Mouse (Mus musculus) G1E (cell line): ENCODE measurements around the gene Nutm1. TPM values are rescaled to one million over a fixed set of nuclear protein-coding genes. Genes with fewer than 3 reads are reported as not detected.

Experiments
- ATAC-seq: 2 replicates; pipeline ENCODE4 v1.8.0; 2016; ENCODE audit warnings: mild to moderate bottlenecking; ENCODE audit not compliant: insufficient number of reproducible peaks, poor library complexity, low FRiP score, severe bottlenecking; ENCODE audit errors: extremely low read depth
- DNase-seq: peaks from one replicate; pipeline ENCODE4 v3.0.0; 2012; ENCODE audit warnings: low spot score
- H3K27me3 ChIP-seq: 2 replicates; pipeline ENCODE4 v1.6.1; 2012; ENCODE audit warnings: mild to moderate bottlenecking, low read length, inconsistent platforms; ENCODE audit not compliant: insufficient read depth
- H3K36me3 ChIP-seq: replicated peaks from 2 replicates; pipeline ENCODE3; 2012; ENCODE audit warnings: mild to moderate bottlenecking, inconsistent platforms
- H3K4me1 ChIP-seq: 2 replicates; pipeline ENCODE4 v1.6.1; 2012; ENCODE audit warnings: low read depth, low read length, inconsistent platforms, mixed read lengths; ENCODE audit not compliant: insufficient read depth
- H3K4me3 ChIP-seq: 2 replicates; pipeline ENCODE4 v1.5.1; 2012; ENCODE audit warnings: low read depth, mild to moderate bottlenecking, inconsistent platforms, low read length, moderate library complexity, mixed read lengths
- H3K9me3 ChIP-seq: replicated peaks from 2 replicates; pipeline ENCODE4 v1.6.1; 2012; ENCODE audit warnings: inconsistent platforms
- CTCF ChIP-seq: IDR thresholded peaks from 2 replicates; pipeline ENCODE4 v1.5.1; 2012; ENCODE audit warnings: low read depth, low read length, inconsistent platforms, mixed read lengths
- GATA1 ChIP-seq: IDR thresholded peaks from 2 replicates; pipeline ENCODE4 v1.6.1; 2012; ENCODE audit warnings: borderline replicate concordance, low read length, inconsistent platforms, mixed read lengths
- GATA2 ChIP-seq: IDR thresholded peaks from 2 replicates; pipeline ENCODE4 v1.6.1; 2012; ENCODE audit warnings: low read depth, low read length, inconsistent platforms, borderline replicate concordance
- POLR2AphosphoS5 ChIP-seq: IDR thresholded peaks from 2 replicates; pipeline ENCODE4 v1.6.1; 2012; ENCODE audit warnings: low read depth, low read length, inconsistent platforms; ENCODE audit not compliant: insufficient replicate concordance
- TAL1 ChIP-seq: conservative IDR thresholded peaks from 2 replicates; pipeline ENCODE4 v1.6.1; 2012; ENCODE audit warnings: low read depth, low read length, inconsistent platforms, mixed read lengths
- polyA plus RNA-seq: library from polyadenylated mRNA; stranded (reverse); fragments of >175 nt; gene quantifications from 2 replicates; pipeline ENCODE4 v1.2.3, GENCODE M21; 2012
- total RNA-seq, 2 experiments: library from RNA; stranded (forward) in 1 of 2; stranded (reverse) in 1 of 2; fragments of 200-1000 nt in 1 of 2; fragments of >200 nt in 1 of 2; fragmentation: Nextera tagmentation in 1 of 2; gene quantifications; 2 replicates each; pipeline ENCODE4 v1.2.3; 2014 to 2017

The Nutm1 gene
- total RNA-seq (2014; fragmentation: Nextera tagmentation) (not detected in 2 replicates), total RNA-seq (2017) (0.11 and 0.17 TPM in 2 replicates), polyA plus RNA-seq (0.04 TPM in 1 of 2 replicates, not detected in the other)

DNA sequence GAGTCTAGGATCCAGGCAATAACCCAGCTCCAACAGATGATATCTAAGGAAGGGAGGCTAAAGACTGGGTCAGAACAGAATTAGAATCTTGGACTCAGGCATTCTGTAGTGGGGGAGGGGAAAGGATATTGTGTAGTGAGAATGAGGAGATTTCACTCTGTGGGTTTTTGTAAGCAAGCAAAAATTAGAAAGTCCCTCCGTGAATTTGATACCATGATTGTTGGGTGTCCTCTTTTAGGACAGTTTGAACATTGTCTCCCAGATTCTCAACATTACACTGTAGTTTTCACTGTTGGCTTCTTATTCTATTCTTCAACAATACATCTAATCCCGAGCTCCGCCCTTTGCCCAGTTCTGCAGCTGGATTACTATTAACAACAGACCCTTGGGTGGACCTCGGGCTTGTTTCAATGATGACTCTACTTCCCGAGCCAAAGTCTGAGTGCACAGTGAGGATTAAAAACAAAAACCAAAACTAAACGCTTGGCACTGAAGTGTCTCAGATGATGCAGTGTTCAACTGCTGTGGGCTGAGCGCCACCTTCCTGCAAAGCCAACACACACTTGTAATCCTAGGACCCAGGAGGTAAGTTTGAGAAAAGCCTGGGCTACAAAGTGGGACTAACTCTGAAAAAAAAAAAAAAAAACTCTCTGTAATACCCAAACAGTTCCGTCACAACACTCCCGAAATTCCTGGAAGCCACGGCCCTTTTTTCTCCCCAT, at the start of gene Nutm1:
Gene Nutm1, minus strand, starts transcription at position 51 of the 722 bp plus-strand sequence.
- peaks cover 3% of the 10 kb centered on the region for H3K27me3 ChIP-seq
- DNase-seq (no peak), ATAC-seq (no peak)
- TF ChIP-seq GATA1 (no peak), TAL1 (no peak), CTCF (no peak), POLR2AphosphoS5 (no peak), GATA2 (no peak)
- peaks cover 14% of the 10 kb centered on the region for H3K36me3 ChIP-seq
- H3K9me3 ChIP-seq: no peaks in the 10 kb centered on the region
- H3K4me3 ChIP-seq: no peak within 1 kb of the TSS
- peaks cover 13% of the 10 kb centered on the region for H3K4me1 ChIP-seq

DNA sequence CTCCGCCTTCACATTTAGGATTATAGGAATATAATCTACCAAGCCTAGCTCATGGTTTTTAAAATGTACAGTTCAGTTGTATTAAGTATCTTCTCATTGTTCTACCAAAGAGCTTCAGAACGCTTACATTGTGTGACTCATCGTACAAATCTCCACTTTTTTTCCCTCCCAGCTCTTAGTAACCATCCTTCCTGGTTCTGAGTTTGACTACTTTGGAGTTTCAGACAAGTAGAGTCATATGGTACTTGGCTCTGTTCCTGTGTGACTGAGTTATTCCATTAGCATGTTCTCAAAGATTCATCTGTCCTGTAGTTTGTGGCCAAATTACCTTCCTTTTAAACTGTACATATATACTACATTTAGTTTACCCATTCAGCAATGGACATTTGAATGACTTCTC, 49.6 kb upstream of the Nutm1 start:
- Histone ChIP-seq H3K27me3 (no peaks in the 10 kb centered on the region), H3K4me3 (no peak overlapping the region), H3K9me3 (no peaks in the 10 kb centered on the region), H3K36me3 (no peaks in the 10 kb centered on the region), H3K4me1 (no peaks in the 10 kb centered on the region; the same call in 1 of the 2 replicates)
- TF ChIP-seq POLR2AphosphoS5 (no peak), TAL1 (no peak)
- no peak for DNase-seq
- no peak for ATAC-seq

DNA sequence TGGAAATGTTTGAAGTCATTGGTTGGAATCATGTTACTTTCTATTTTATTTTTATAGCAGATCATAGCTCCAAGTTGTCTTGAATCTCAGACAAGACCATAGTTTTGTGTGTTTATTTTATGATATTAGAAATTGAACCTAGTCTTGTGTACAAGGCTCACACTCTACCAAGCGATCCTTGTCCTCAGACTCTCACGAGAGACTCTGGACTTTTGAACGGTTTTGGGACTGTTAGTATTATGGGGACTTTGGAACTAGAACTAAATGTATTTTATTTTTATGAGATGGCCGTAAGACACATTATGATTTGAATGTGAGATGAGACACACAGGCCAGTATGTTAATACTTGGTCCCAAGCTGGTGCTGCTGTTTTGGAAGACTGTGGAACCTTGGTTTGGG, 39.1 kb upstream of the Nutm1 start:
- DNase-seq (no peak), ATAC-seq (no peak)
- TF ChIP-seq CTCF: no peak
- TF ChIP-seq TAL1: no peak
- TF ChIP-seq GATA1: no peak
- TF ChIP-seq GATA2: no peak
- TF ChIP-seq POLR2AphosphoS5: no peak
- Histone ChIP-seq H3K27me3 (no peaks in the 10 kb centered on the region), H3K9me3 (no peaks in the 10 kb centered on the region), H3K4me1 (no peaks in the 10 kb centered on the region), H3K36me3 (peaks cover 2% of the 10 kb centered on the region), H3K4me3 (no peak overlapping the region)

DNA sequence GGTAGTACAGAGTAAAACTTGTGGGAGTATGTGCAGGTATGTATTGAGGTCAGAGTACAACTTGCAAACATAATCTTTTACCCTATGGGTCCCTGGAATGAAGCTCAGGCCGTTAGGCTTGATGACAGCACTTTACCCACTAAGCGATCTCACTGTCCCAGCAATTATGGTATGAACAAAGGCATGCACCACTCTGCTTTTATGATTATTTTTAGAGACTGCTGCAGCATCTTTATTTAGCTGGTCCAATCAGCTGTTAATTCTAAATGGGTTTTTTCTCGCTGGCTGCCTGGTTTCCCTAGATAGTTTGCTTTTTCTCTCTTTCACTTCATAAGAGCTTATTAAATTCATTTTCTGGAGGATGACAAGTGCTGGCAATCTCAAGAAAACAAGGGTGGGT, 37.1 kb upstream of the Nutm1 start:
- H3K36me3 ChIP-seq: peaks cover 2% of the 10 kb centered on the region
- no peaks in the 10 kb centered on the region for H3K27me3 ChIP-seq

DNA sequence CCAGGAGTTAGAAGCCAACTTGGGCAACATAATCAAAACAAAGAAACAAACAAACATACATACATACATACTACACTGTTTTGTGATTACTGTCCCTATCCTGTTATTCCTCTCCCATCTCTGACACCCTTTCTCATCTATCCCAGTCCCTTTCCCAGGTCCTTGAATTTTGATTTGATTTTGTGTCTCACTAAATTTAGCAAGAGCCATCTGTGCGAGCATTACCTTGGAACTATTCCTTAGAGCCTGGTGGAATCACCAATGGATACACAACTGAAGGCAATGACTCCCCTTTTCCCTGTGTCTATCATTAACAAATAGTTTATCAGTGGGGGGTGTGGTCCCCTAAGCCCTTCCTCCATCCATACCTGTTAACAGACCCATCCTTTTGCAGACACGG, 33.7 kb upstream of the Nutm1 start:
- no peaks in the 10 kb centered on the region for H3K4me1 ChIP-seq
- no peak for DNase-seq
- peaks cover 2% of the 10 kb centered on the region for H3K36me3 ChIP-seq
- no peaks in the 10 kb centered on the region for H3K9me3 ChIP-seq
- no peak overlapping the region for H3K4me3 ChIP-seq
- H3K27me3 ChIP-seq: no peaks in the 10 kb centered on the region
- TF ChIP-seq TAL1 (no peak), CTCF (no peak), POLR2AphosphoS5 (no peak), GATA2 (no peak), GATA1 (no peak)
- no peak for ATAC-seq

More for the DNA sequence above, 37.1 kb upstream of the Nutm1 start:
- Histone ChIP-seq H3K9me3 (no peaks in the 10 kb centered on the region), H3K4me3 (no peak overlapping the region), H3K4me1 (no peaks in the 10 kb centered on the region)
- TF ChIP-seq GATA2 (no peak), POLR2AphosphoS5 (no peak), GATA1 (no peak)
- DNase-seq (no peak), ATAC-seq (no peak)

DNA sequence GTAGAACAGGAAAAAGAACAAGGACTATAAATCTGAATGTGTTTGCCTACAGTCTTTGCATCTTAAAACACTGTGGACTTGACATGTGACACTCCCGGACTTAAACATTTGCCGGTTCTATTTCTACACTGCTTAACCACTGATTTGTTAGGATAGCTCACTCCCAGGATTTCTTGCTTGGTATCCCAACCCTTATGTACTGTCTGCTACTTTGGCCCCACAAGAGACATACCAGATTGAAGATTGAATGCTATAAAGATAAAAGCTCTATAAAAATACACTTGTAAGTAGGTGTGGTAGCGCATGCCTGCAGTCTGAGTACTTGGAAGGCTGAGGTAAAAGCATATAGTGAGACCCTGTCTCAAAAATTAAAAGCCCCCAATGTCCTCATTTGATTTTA, 30.4 kb upstream of the Nutm1 start:
- ATAC-seq (no peak), DNase-seq (no peak)
- TF ChIP-seq GATA2 (no peak), TAL1 (no peak), POLR2AphosphoS5 (no peak), CTCF (no peak), GATA1 (no peak)
- Histone ChIP-seq H3K36me3 (no peaks in the 10 kb centered on the region), H3K4me3 (no peak overlapping the region), H3K4me1 (peaks cover 4% of the 10 kb centered on the region), H3K9me3 (no peaks in the 10 kb centered on the region), H3K27me3 (no peaks in the 10 kb centered on the region)
